Mouse (Mus musculus): ENCODE results near the gene Gm11937. TPM values are rescaled to one million over a fixed set of nuclear protein-coding genes. Genes with fewer than 3 reads are reported as not detected.
"Not testable (repeated sequence)": the region's sequence is repeated elsewhere in the genome, so short reads cannot be mapped to it uniquely, and the experiment has no call there.

Gene Gm11937
- polyA plus RNA-seq, 1 experiment from 2014 or later, result not detected

GRCm38 (mm10) chr11:99597742-99598141, 12.2 kb downstream of the Gm11937 start, which contains the start of gene Krtap9-3:
Krtap9-3 (minus strand) TSS chr11:99598105.
- not testable (repeated sequence) for H3K9ac ChIP-seq (ENCODE audit: low read depth, low read length); DNase-seq (ENCODE audit: low spot score); H3K27ac ChIP-seq (ENCODE audit: low read depth, low read length); H3K36me3 ChIP-seq (ENCODE audit: control insufficient read depth, insufficient read depth, low read length); ATAC-seq (replicated peaks; ENCODE audit: low FRiP score); H3K27me3 ChIP-seq (replicated peaks; ENCODE audit: control insufficient read depth, insufficient read depth, low read length); H3K4me3 ChIP-seq (ENCODE audit: low read depth, low read length); H3K4me1 ChIP-seq (replicated peaks; ENCODE audit: control insufficient read depth, insufficient read depth, low read length); H3K9me3 ChIP-seq (ENCODE audit: control insufficient read depth, low read length); H3K4me2 ChIP-seq
- WGBS, result 82% methylated on average over 6 of the region's 6 CpGs

GRCm38 (mm10) chr11:99590981-99591380, 19.0 kb downstream of the Gm11937 start, which contains the start of gene Krtap1-3:
Krtap1-3 (minus strand) TSS chr11:99591339.
- H3K27me3 ChIP-seq (replicated peaks; ENCODE audit: control insufficient read depth, insufficient read depth, low read length), result no peaks in the 10 kb centered on the region
- no peaks in the 10 kb centered on the region for H3K4me1 ChIP-seq (replicated peaks; ENCODE audit: control insufficient read depth, insufficient read depth, low read length)
- H3K4me3 ChIP-seq (ENCODE audit: low read depth, low read length), result no peak within 1 kb of the TSS
- no peak within 1 kb of the TSS for H3K9ac ChIP-seq (ENCODE audit: low read depth, low read length)
- no peak within 1 kb of the TSS for H3K27ac ChIP-seq (ENCODE audit: low read depth, low read length)
- ATAC-seq (replicated peaks; ENCODE audit: low FRiP score), result no peak
- H3K4me2 ChIP-seq, result no peak within 1 kb of the TSS
- no peaks in the 10 kb centered on the region for H3K36me3 ChIP-seq (ENCODE audit: control insufficient read depth, insufficient read depth, low read length)
- 93% methylated on average over 6 of the region's 6 CpGs for WGBS
- DNase-seq (ENCODE audit: low spot score), result no peak
- no peaks in the 10 kb centered on the region for H3K9me3 ChIP-seq (ENCODE audit: control insufficient read depth, low read length)

- H3K36me3 ChIP-seq (ENCODE audit: control insufficient read depth, insufficient read depth, low read length), result no peaks in the 10 kb centered on the region
- H3K4me3 ChIP-seq (ENCODE audit: low read depth, low read length), result no peak overlapping the region
- H3K9me3 ChIP-seq (ENCODE audit: control insufficient read depth, low read length), result no peaks in the 10 kb centered on the region
- H3K27ac ChIP-seq (ENCODE audit: low read depth, low read length), result no peak overlapping the region
- DNase-seq (ENCODE audit: low spot score), result no peak
- WGBS, result 80% methylated on average over 7 of the region's 7 CpGs
- no peak for ATAC-seq (replicated peaks; ENCODE audit: low FRiP score)
- no peaks in the 10 kb centered on the region for H3K27me3 ChIP-seq (replicated peaks; ENCODE audit: control insufficient read depth, insufficient read depth, low read length)
- no peaks in the 10 kb centered on the region for H3K4me1 ChIP-seq (replicated peaks; ENCODE audit: control insufficient read depth, insufficient read depth, low read length)
- H3K9ac ChIP-seq (ENCODE audit: low read depth, low read length), result no peak overlapping the region
- H3K4me2 ChIP-seq, result no peak overlapping the region
Observed at GRCm38 (mm10) chr11:99585096-99585495, 24.9 kb downstream of the Gm11937 start.

GRCm38 (mm10) chr11:99583245-99583704, 26.7 kb downstream of the Gm11937 start, which contains the start of gene Krtap1-4:
Krtap1-4 (minus strand) TSS chr11:99583654.
- no peak within 1 kb of the TSS for H3K9ac ChIP-seq (ENCODE audit: low read depth, low read length)
- H3K4me1 ChIP-seq (replicated peaks; ENCODE audit: control insufficient read depth, insufficient read depth, low read length), result no peaks in the 10 kb centered on the region
- no peak within 1 kb of the TSS for H3K4me3 ChIP-seq (ENCODE audit: low read depth, low read length)
- 75% methylated on average over 5 of the region's 5 CpGs for WGBS
- H3K27me3 ChIP-seq (replicated peaks; ENCODE audit: control insufficient read depth, insufficient read depth, low read length), result no peaks in the 10 kb centered on the region
- H3K27ac ChIP-seq (ENCODE audit: low read depth, low read length), result no peak within 1 kb of the TSS
- H3K36me3 ChIP-seq (ENCODE audit: control insufficient read depth, insufficient read depth, low read length), result no peaks in the 10 kb centered on the region
- H3K4me2 ChIP-seq, result no peak within 1 kb of the TSS
- ATAC-seq (replicated peaks; ENCODE audit: low FRiP score) (no peak), DNase-seq (ENCODE audit: low spot score) (no peak)
- H3K9me3 ChIP-seq (ENCODE audit: control insufficient read depth, low read length), result no peaks in the 10 kb centered on the region

- Histone ChIP-seq H3K9ac (ENCODE audit: low read depth, low read length) (no peak overlapping the region), H3K27ac (ENCODE audit: low read depth, low read length) (no peak overlapping the region), H3K4me2 (no peak overlapping the region), H3K4me3 (ENCODE audit: low read depth, low read length) (no peak overlapping the region), H3K4me1 (replicated peaks; ENCODE audit: control insufficient read depth, insufficient read depth, low read length) (no peaks in the 10 kb centered on the region), H3K9me3 (ENCODE audit: control insufficient read depth, low read length) (no peaks in the 10 kb centered on the region), H3K27me3 (replicated peaks; ENCODE audit: control insufficient read depth, insufficient read depth, low read length) (no peaks in the 10 kb centered on the region), H3K36me3 (ENCODE audit: control insufficient read depth, insufficient read depth, low read length) (no peaks in the 10 kb centered on the region)
- ATAC-seq (replicated peaks; ENCODE audit: low FRiP score), result no peak
- no peak for DNase-seq (ENCODE audit: low spot score)
- 80% methylated on average over 6 of the region's 6 CpGs for WGBS
Observed at GRCm38 (mm10) chr11:99581564-99581963, 28.4 kb downstream of the Gm11937 start.

- Histone ChIP-seq H3K36me3 (ENCODE audit: control insufficient read depth, insufficient read depth, low read length) (no peaks in the 10 kb centered on the region), H3K27ac (ENCODE audit: low read depth, low read length) (no peak overlapping the region), H3K4me3 (ENCODE audit: low read depth, low read length) (no peak overlapping the region), H3K4me1 (replicated peaks; ENCODE audit: control insufficient read depth, insufficient read depth, low read length) (no peaks in the 10 kb centered on the region), H3K4me2 (no peak overlapping the region), H3K9ac (ENCODE audit: low read depth, low read length) (no peak overlapping the region), H3K27me3 (replicated peaks; ENCODE audit: control insufficient read depth, insufficient read depth, low read length) (no peaks in the 10 kb centered on the region), H3K9me3 (ENCODE audit: control insufficient read depth, low read length) (no peaks in the 10 kb centered on the region)
- 86% methylated on average over 5 of the region's 5 CpGs for WGBS
- DNase-seq (ENCODE audit: low spot score) (no peak), ATAC-seq (replicated peaks; ENCODE audit: low FRiP score) (no peak)
Observed at GRCm38 (mm10) chr11:99581051-99581450, 28.9 kb downstream of the Gm11937 start.

GRCm38 (mm10) chr11:99580636-99581035, 29.4 kb downstream of the Gm11937 start, which contains the start of gene Krtap1-5:
Krtap1-5 (minus strand) TSS chr11:99581016.
- Histone ChIP-seq H3K27ac (ENCODE audit: low read depth, low read length) (no peak within 1 kb of the TSS), H3K36me3 (ENCODE audit: control insufficient read depth, insufficient read depth, low read length) (no peaks in the 10 kb centered on the region), H3K4me3 (ENCODE audit: low read depth, low read length) (no peak within 1 kb of the TSS), H3K9ac (ENCODE audit: low read depth, low read length) (no peak within 1 kb of the TSS), H3K9me3 (ENCODE audit: control insufficient read depth, low read length) (no peaks in the 10 kb centered on the region), H3K4me2 (no peak within 1 kb of the TSS), H3K27me3 (replicated peaks; ENCODE audit: control insufficient read depth, insufficient read depth, low read length) (no peaks in the 10 kb centered on the region), H3K4me1 (replicated peaks; ENCODE audit: control insufficient read depth, insufficient read depth, low read length) (no peaks in the 10 kb centered on the region)
- DNase-seq (ENCODE audit: low spot score) (no peak), ATAC-seq (replicated peaks; ENCODE audit: low FRiP score) (no peak)
- 89% methylated on average over 6 of the region's 6 CpGs for WGBS

- 3% methylated on average over 7 of the region's 7 CpGs for WGBS
- Histone ChIP-seq H3K4me1 (replicated peaks; ENCODE audit: control insufficient read depth, insufficient read depth, low read length) (no peaks in the 10 kb centered on the region), H3K27ac (ENCODE audit: low read depth, low read length) (no peak overlapping the region), H3K4me2 (peak overlapping the region; percentile 35; the same call in 1 of the 2 replicates), H3K36me3 (ENCODE audit: control insufficient read depth, insufficient read depth, low read length) (no peaks in the 10 kb centered on the region), H3K9ac (ENCODE audit: low read depth, low read length) (no peak overlapping the region), H3K27me3 (replicated peaks; ENCODE audit: control insufficient read depth, insufficient read depth, low read length) (no peaks in the 10 kb centered on the region), H3K9me3 (ENCODE audit: control insufficient read depth, low read length) (no peaks in the 10 kb centered on the region), H3K4me3 (ENCODE audit: low read depth, low read length) (no peak overlapping the region)
- DNase-seq (ENCODE audit: low spot score) (peak; percentile 47), ATAC-seq (replicated peaks; ENCODE audit: low FRiP score) (0 out of 2 replicates have a peak, but pooled peaks have one; percentile 56)
Observed at GRCm38 (mm10) chr11:99574106-99574505, 35.9 kb downstream of the Gm11937 start.

GRCm38 (mm10) chr11:99573164-99573563, 36.8 kb downstream of the Gm11937 start:
- no peaks in the 10 kb centered on the region for H3K27me3 ChIP-seq (replicated peaks; ENCODE audit: control insufficient read depth, insufficient read depth, low read length)
- H3K9me3 ChIP-seq (ENCODE audit: control insufficient read depth, low read length), result no peaks in the 10 kb centered on the region
- H3K9ac ChIP-seq (ENCODE audit: low read depth, low read length), result no peak overlapping the region
- H3K27ac ChIP-seq (ENCODE audit: low read depth, low read length), result no peak overlapping the region
- 60% methylated on average over 4 of the region's 4 CpGs for WGBS
- no peaks in the 10 kb centered on the region for H3K36me3 ChIP-seq (ENCODE audit: control insufficient read depth, insufficient read depth, low read length)
- no peak overlapping the region for H3K4me2 ChIP-seq
- no peaks in the 10 kb centered on the region for H3K4me1 ChIP-seq (replicated peaks; ENCODE audit: control insufficient read depth, insufficient read depth, low read length)
- H3K4me3 ChIP-seq (ENCODE audit: low read depth, low read length), result no peak overlapping the region
- no peak for ATAC-seq (replicated peaks; ENCODE audit: low FRiP score)
- DNase-seq (ENCODE audit: low spot score), result no peak

Measured in liver, embryonic 11.5 days (tissue).